Mouse (Mus musculus): ENCODE results near the gene Gja4.

- TF ChIP-seq CTCF (IDR thresholded peaks at IDR 0.05; ENCODE audit: extremely low read depth, insufficient read depth, low read length) (no peak), POLR2A (IDR thresholded peaks at IDR 0.05; ENCODE audit: extremely low read depth, insufficient read depth, low read length) (no peak)
Measured at GRCm38 (mm10) chr4:127325276-127325675, 11.4 kb upstream of the Gja4 start.
